Mouse (Mus musculus) left cerebral cortex, adult 18-20 months (tissue): Measurements from ENCODE around the gene Dnajb13. TPM values are rescaled to one million over a fixed set of nuclear protein-coding genes. Genes with fewer than 3 reads are reported as not detected.
A peak's percentile ranks its signal among the peaks of the same experiment; 100 is the strongest.

Experiments
- DNase-seq, 2 experiments: peaks; one replicate each; pipeline ENCODE4 v3.0.0; 2021 to 2022; ENCODE audit warnings: low spot score in 2 of 2, mixed read lengths in 1 of 2
- total RNA-seq, 2 experiments: library from RNA; stranded (reverse); gene quantifications; 2 replicates each; pipeline ENCODE4 v1.2.3; 2021

The Dnajb13 gene
- total RNA-seq, 2 experiments from 2014 or later = 0.14 to 0.40 TPM

- no peak for DNase-seq
These were observed 51.6 kb downstream of the Dnajb13 start for GRCm38 (mm10) chr7:100463194-100463593.

- DNase-seq = peak; percentile 68 to 75
These were observed 53.1 kb downstream of the Dnajb13 start for GRCm38 (mm10) chr7:100461621-100462151.

- no peak for DNase-seq
These were observed 54.9 kb downstream of the Dnajb13 start for GRCm38 (mm10) chr7:100459862-100460261.

- no peak for DNase-seq
These were observed 56.6 kb downstream of the Dnajb13 start for GRCm38 (mm10) chr7:100458153-100458552.

Other genes starting within 250 kb of the Dnajb13 start
- gene P4ha3, start 229.4 kb downstream of the Dnajb13 start, total RNA-seq = 1 to 10 TPM; 5.0 to 6.4 TPM
- 10 to 100 TPM; 23.6 to 25.8 TPM for gene C2cd3, start 142.7 kb downstream of the Dnajb13 start, total RNA-seq
- gene Ppme1, start 142.7 kb downstream of the Dnajb13 start, total RNA-seq = 100 to 1,000 TPM; 208 to 219 TPM
- 1 to 10 TPM; 2.0 to 3.6 TPM for gene Ucp3, start 42.0 kb downstream of the Dnajb13 start, total RNA-seq
- gene Ucp2, start 21.6 kb downstream of the Dnajb13 start, total RNA-seq = 10 to 100 TPM; 45.3 to 77.9 TPM
- 1 to 10 TPM; 6.6 to 7.3 TPM for gene Coa4, start 22.1 kb upstream of the Dnajb13 start, total RNA-seq
- 100 to 1,000 TPM; 426 to 428 TPM for gene Rab6a, start 92.5 kb upstream of the Dnajb13 start, total RNA-seq
- gene Mrpl48, start 93.3 kb upstream of the Dnajb13 start, total RNA-seq = 10 to 100 TPM; 73.0 to 75.1 TPM
- 100 to 1,000 TPM; 174 to 178 TPM for gene Plekhb1, start 147.5 kb upstream of the Dnajb13 start, total RNA-seq
- gene Fam168a, start 191.7 kb upstream of the Dnajb13 start, total RNA-seq = 100 to 1,000 TPM; 198 to 207 TPM